Mouse (Mus musculus) forebrain, embryonic 15.5 days (tissue): ENCODE measurements around the gene Glrx5. TPM values are rescaled to one million over a fixed set of nuclear protein-coding genes. Genes with fewer than 3 reads are reported as not detected.
A peak's percentile ranks its signal among the peaks of the same experiment; 100 is the strongest.

Experiments
- ATAC-seq: fragments of 200-750 bp; cut with Nextera tagmentation; replicated peaks from 2 replicates; pipeline ENCODE4 v1.8.0; 2017; ENCODE audit warnings: mild to moderate bottlenecking, moderate TSS enrichment, moderate library complexity
- H3K27ac ChIP-seq: fragments of 300-500 bp; sonication (generic); replicated peaks from 2 replicates; pipeline ENCODE4 v1.5.1; 2015; ENCODE audit warnings: mild to moderate bottlenecking, inconsistent platforms
- H3K27me3 ChIP-seq: fragments of 300-500 bp; sonication (generic); 2 replicates; pipeline ENCODE4 v1.6.1; 2015; ENCODE audit warnings: inconsistent platforms
- H3K36me3 ChIP-seq: fragments of 300-500 bp; sonication (generic); 2 replicates; pipeline ENCODE4 v1.6.1; 2015; ENCODE audit warnings: mild to moderate bottlenecking, inconsistent platforms
- H3K4me1 ChIP-seq: fragments of 300-500 bp; sonication (generic); 2 replicates; pipeline ENCODE4 v1.6.1; 2015; ENCODE audit warnings: inconsistent platforms
- H3K4me2 ChIP-seq: fragments of 300-500 bp; sonication (generic); replicated peaks from 2 replicates; pipeline ENCODE4 v1.6.1; 2015; ENCODE audit warnings: mild to moderate bottlenecking, inconsistent platforms
- H3K4me3 ChIP-seq: fragments of 300-500 bp; sonication (generic); 2 replicates; pipeline ENCODE4 v1.5.1; 2015; ENCODE audit warnings: mild to moderate bottlenecking, inconsistent platforms
- H3K9ac ChIP-seq: fragments of 300-500 bp; sonication (generic); replicated peaks from 2 replicates; pipeline ENCODE4 v1.6.1; 2015; ENCODE audit warnings: mild to moderate bottlenecking, inconsistent platforms
- H3K9me3 ChIP-seq: fragments of 300-500 bp; sonication (generic); 2 replicates; pipeline ENCODE4 v1.6.1; 2016; ENCODE audit warnings: inconsistent platforms
- WGBS: fragments of 180-500 bp; shearing (Covaris S2); methylation state at CpG from one replicate; pipeline ENCODE4 v1.1.7; 2015; ENCODE audit warnings: mixed read lengths; 5-methylcytosine and 5-hydroxymethylcytosine counted together
- polyA plus RNA-seq: library from polyadenylated mRNA; unstranded; fragments of >200 nt; fragmentation: Nextera tagmentation; extraction: Ambion mirVana; gene quantifications from 2 replicates; pipeline ENCODE4 v1.2.1, GENCODE M21; 2015

The Glrx5 gene
- polyA plus RNA-seq, 1 experiment from 2014 or later: 145 TPM

DNA sequence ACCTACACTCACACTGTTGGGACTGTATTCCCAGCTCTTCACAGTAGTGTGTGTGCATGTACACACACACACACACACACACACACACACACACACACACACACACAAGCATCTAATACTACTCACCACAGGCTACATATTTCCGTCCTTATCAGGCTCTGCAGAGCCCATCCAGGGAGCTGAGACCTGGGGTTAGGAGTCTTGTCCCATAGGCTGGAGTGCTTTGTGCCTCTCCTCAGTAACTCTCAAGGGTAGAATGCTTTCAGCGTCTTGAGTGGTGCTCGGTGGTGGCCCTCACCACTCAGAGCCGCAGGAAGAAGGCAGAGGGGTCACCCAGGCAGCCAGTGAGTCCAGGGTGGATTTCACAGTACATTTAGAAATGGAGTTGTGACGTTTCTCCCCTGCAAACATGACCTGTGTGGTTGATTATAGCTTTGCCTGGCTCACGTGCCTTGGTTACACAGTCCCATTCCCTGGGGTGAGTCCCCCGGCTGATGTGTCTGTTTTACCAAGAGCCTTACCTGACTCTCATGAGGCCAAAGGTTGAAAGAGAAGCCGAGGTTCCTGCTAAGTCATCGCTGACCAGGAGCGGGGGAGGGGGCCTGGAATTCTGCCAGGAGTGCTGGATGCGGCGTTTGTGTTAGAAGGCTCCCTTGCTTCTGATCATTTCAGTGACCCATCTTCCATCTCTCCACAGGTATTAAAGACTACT is 7.2 kb downstream of the Glrx5 start:
- Histone ChIP-seq H3K36me3 (peaks cover 14% of the 10 kb centered on the region), H3K4me1 (peaks cover 5% of the 10 kb centered on the region), H3K9me3 (no peaks in the 10 kb centered on the region), H3K27ac (no peak overlapping the region), H3K4me2 (no peak overlapping the region), H3K9ac (no peak overlapping the region), H3K4me3 (no peak overlapping the region), H3K27me3 (no peaks in the 10 kb centered on the region)
- no peak for ATAC-seq
- WGBS: 70% methylated on average over 12 of the region's 12 CpGs

DNA sequence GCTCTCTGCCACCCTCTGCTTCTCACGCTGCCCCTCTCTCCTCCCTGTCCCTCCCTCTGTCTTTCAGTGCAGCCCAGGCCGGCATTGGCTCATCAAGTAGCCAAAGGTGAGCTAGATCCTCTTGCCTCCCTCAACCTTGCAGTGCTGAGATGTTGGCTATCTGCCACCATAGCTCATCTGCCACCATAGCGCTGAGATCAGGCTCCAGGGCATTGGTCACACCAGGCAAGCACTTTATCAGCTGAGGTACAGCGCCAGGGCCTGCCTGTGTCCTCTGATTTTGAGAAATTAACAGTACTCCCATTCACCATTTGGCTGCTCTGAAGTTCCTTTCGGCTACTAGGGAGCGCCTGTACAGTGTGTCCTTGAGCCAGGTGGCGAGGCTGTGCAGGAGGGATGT is 8.5 kb downstream of the Glrx5 start:
- Histone ChIP-seq H3K27me3 (no peaks in the 10 kb centered on the region), H3K36me3 (peaks cover 14% of the 10 kb centered on the region), H3K27ac (no peak overlapping the region), H3K4me2 (no peak overlapping the region), H3K9me3 (no peaks in the 10 kb centered on the region), H3K4me3 (no peak overlapping the region), H3K9ac (no peak overlapping the region), H3K4me1 (no peaks in the 10 kb centered on the region)
- ATAC-seq: no peak
- WGBS: 96% methylated on average over 7 of the region's 7 CpGs

DNA sequence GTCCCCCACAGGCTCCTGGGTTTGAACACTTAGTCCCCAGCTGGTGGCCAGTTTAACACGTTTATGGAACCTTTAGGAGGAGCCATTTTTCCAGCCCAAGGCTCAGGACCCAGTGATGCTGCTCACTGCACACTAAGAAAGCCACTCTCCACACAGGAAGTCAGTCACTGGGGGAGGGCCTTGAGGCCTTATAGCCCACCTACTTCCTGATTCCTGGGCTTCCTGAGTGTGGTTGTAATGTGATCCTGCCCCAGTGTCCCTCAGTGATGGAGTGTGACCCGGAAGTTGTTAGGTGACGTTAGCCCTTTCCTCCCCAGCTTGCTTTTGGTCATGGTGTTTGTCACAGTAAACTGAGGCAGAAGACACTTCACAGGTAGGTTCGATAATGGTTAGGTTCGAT is 10.6 kb downstream of the Glrx5 start:
- no peak overlapping the region for H3K4me3 ChIP-seq
- WGBS: 89% methylated on average over 5 of the region's 5 CpGs
- H3K4me1 ChIP-seq: no peaks in the 10 kb centered on the region
- no peaks in the 10 kb centered on the region for H3K9me3 ChIP-seq
- no peaks in the 10 kb centered on the region for H3K27me3 ChIP-seq
- H3K27ac ChIP-seq: no peak overlapping the region
- no peak overlapping the region for H3K4me2 ChIP-seq
- H3K36me3 ChIP-seq: peaks cover 14% of the 10 kb centered on the region
- no peak for ATAC-seq
- H3K9ac ChIP-seq: no peak overlapping the region

DNA sequence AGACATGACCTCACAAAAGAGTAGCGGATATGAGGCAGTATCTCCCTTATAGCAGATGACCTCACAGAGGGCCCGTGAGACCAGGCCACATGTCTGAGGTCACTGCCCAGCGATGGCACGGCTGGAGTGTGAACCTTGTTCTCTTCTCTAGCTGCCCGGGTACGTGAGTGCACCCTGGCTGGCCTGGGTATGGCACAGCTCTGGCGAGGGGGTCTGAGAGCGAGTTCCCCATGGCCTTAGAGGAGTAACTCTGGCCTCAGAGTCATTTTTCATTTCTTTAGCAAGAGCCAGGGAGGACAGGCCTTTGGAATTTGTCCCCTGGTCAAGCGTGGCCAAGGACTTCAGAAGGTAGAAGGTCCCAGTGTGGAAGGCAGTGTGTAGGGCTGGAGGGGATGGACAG is 12.3 kb downstream of the Glrx5 start:
- Histone ChIP-seq H3K4me3 (no peak overlapping the region), H3K4me1 (no peaks in the 10 kb centered on the region), H3K27me3 (no peaks in the 10 kb centered on the region), H3K9ac (no peak overlapping the region), H3K9me3 (no peaks in the 10 kb centered on the region), H3K4me2 (no peak overlapping the region), H3K36me3 (peaks cover 14% of the 10 kb centered on the region), H3K27ac (no peak overlapping the region)
- WGBS: 90% methylated on average over 9 of the region's 9 CpGs
- no peak for ATAC-seq

DNA sequence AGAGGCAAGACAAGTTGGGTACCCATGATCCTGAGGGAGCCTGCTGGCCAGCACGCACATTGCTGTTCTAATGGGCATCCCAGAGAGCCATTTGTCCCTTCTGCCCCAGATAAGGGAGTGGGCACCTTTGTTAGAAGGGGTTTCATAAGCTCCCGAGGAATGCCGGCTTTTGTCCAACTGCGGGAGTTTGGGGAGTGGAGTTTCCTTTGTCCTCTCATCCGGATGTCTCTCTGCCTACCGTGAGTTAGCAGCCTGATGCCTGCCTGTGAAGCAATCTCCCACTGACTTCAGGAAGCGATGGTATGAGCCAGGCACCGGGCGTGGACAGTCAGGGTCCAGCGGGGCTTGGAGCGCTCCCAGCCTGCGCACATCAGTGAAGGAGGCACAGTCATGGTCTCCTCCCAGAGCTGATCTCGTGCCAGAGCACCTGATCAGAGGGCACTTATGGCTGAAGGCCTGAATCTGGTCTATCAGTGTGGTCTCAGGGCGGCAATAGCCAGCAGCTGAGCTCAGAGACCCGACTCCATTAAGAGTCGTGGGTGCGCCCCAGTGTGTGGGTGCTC is 15.9 kb downstream of the Glrx5 start:
- 38% methylated on average over 17 of the region's 17 CpGs for WGBS
- Histone ChIP-seq H3K36me3 (no peaks in the 10 kb centered on the region), H3K9ac (no peak overlapping the region), H3K4me2 (no peak overlapping the region), H3K4me3 (no peak overlapping the region), H3K27me3 (no peaks in the 10 kb centered on the region), H3K9me3 (no peaks in the 10 kb centered on the region), H3K27ac (no peak overlapping the region), H3K4me1 (no peaks in the 10 kb centered on the region)
- no peak for ATAC-seq

DNA sequence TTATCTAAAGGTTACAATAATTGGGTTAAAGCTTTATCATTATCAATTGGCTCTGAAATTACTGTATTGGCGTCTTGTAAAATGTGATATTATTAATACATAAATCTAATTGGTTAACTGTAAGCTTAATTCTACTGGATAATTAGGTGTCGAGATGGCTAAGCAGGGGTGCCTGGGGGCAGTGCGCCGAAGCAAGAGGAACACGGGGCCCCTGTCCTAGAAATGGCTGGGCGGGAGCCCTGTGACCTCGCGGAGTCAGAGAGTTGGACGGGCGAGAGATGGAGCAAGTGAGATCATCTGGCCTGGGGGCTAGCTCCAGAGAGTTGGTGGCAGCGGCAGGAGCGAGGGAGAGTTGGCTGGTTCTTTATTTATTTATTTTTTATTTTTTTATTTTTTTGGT is 17.3 kb downstream of the Glrx5 start:
- no peaks in the 10 kb centered on the region for H3K9me3 ChIP-seq
- H3K27ac ChIP-seq: no peak overlapping the region
- H3K4me2 ChIP-seq: no peak overlapping the region
- H3K27me3 ChIP-seq: no peaks in the 10 kb centered on the region
- H3K9ac ChIP-seq: no peak overlapping the region
- H3K36me3 ChIP-seq: no peaks in the 10 kb centered on the region
- H3K4me3 ChIP-seq: no peak overlapping the region
- 85% methylated on average over 12 of the region's 12 CpGs for WGBS
- H3K4me1 ChIP-seq: no peaks in the 10 kb centered on the region
- ATAC-seq: no peak

DNA sequence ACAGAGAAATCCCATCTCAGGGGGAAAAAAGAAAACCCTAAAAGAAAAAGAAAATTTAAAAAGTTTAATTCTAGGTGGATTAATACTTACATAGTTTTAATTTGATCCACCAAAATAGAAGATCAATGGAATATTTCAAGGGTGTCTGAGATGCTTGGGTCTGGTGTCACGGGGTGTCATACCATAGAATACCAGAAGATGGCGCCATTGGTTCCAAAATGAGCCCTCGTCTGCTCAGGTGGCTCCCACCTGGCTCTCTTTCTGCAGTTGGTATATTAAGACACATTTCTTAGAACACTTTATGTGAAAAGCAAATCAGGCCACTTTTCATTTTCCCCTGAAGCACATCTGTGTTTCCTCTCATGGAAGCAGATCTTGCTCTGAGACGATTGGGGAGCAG is 18.4 kb downstream of the Glrx5 start:
- H3K27ac ChIP-seq: no peak overlapping the region
- 15% methylated on average over 4 of the region's 4 CpGs for WGBS
- H3K9me3 ChIP-seq: no peaks in the 10 kb centered on the region
- 0 out of 2 replicates have a peak, but pooled peaks have one; percentile 58 for ATAC-seq
- H3K4me1 ChIP-seq: no peaks in the 10 kb centered on the region
- H3K4me2 ChIP-seq: no peak overlapping the region
- no peak overlapping the region for H3K9ac ChIP-seq
- H3K36me3 ChIP-seq: no peaks in the 10 kb centered on the region
- no peak overlapping the region for H3K4me3 ChIP-seq
- no peaks in the 10 kb centered on the region for H3K27me3 ChIP-seq

DNA sequence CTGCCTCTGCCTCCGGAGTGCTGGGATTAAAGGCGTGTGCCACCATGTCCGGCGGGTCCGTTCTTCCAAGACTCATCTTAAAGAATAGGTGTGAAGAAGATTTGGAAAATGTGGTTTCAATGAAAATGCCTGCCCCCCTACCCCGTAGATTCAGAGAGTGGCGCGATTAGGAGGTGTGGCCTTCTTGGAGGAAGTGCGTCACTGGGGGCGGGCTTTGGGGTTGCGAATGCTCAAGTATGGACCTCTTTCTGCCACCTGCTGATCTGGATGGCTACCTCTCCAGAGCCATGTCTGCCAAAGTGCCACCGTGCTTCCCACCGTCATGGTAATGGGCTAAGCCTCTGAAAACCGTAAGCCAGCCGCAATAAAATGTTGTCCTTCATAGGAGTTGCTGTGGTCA is 21.6 kb downstream of the Glrx5 start:
- H3K4me2 ChIP-seq: no peak overlapping the region
- no peaks in the 10 kb centered on the region for H3K27me3 ChIP-seq
- H3K36me3 ChIP-seq: no peaks in the 10 kb centered on the region
- H3K9me3 ChIP-seq: no peaks in the 10 kb centered on the region
- 95% methylated on average over 15 of the region's 15 CpGs for WGBS
- ATAC-seq: no peak
- H3K27ac ChIP-seq: no peak overlapping the region
- no peaks in the 10 kb centered on the region for H3K4me1 ChIP-seq
- no peak overlapping the region for H3K4me3 ChIP-seq
- no peak overlapping the region for H3K9ac ChIP-seq

DNA sequence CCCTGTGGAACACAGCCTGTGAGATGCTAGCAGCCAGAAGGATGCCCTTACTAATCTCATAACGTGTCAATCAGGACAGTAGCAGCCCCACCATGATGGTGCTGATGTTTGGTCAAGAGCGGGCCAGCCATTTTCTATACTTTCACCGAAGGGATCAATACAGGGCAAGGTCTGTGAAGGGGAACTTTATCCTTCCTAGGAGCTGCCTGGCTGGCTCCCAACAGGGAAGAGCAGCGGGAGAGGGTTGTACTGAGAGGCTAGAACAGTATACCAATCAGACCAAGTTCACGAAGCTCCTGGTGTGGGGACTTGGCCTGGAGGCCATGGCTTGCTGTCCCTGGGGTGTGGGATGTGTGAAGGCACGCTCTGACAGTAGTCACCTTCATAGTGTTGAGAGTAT is 22.8 kb downstream of the Glrx5 start:
- no peak overlapping the region for H3K4me3 ChIP-seq
- no peak for ATAC-seq
- no peak overlapping the region for H3K4me2 ChIP-seq
- H3K9me3 ChIP-seq: no peaks in the 10 kb centered on the region
- H3K9ac ChIP-seq: no peak overlapping the region
- no peaks in the 10 kb centered on the region for H3K36me3 ChIP-seq
- H3K27me3 ChIP-seq: no peaks in the 10 kb centered on the region
- H3K4me1 ChIP-seq: no peaks in the 10 kb centered on the region
- 82% methylated on average over 6 of the region's 6 CpGs for WGBS
- no peak overlapping the region for H3K27ac ChIP-seq

DNA sequence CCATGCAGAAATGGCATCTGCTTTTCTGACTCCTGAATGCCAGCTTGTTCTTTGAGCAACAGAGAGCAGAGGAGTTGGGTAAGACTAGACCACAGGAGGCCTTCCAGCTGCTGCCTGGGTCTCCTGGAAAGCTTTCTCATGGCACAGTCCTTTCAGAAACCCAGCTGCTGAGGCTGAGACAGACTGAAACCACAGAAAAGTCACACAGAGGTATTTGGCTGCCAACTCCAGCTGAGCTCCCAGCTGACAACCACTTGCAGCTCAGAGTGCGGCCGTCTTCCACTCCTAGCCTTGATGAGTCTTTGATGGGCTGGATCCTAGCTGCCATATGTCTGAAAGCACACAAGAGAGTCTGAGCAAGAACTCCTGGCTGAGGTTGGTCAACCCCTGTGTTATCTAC is 27.5 kb downstream of the Glrx5 start:
- Histone ChIP-seq H3K4me2 (no peak overlapping the region), H3K9me3 (no peaks in the 10 kb centered on the region), H3K4me1 (no peaks in the 10 kb centered on the region), H3K36me3 (no peaks in the 10 kb centered on the region), H3K27ac (no peak overlapping the region), H3K4me3 (no peak overlapping the region), H3K9ac (no peak overlapping the region), H3K27me3 (no peaks in the 10 kb centered on the region)
- 87% methylated on average over 2 of the region's 2 CpGs for WGBS
- ATAC-seq: no peak

DNA sequence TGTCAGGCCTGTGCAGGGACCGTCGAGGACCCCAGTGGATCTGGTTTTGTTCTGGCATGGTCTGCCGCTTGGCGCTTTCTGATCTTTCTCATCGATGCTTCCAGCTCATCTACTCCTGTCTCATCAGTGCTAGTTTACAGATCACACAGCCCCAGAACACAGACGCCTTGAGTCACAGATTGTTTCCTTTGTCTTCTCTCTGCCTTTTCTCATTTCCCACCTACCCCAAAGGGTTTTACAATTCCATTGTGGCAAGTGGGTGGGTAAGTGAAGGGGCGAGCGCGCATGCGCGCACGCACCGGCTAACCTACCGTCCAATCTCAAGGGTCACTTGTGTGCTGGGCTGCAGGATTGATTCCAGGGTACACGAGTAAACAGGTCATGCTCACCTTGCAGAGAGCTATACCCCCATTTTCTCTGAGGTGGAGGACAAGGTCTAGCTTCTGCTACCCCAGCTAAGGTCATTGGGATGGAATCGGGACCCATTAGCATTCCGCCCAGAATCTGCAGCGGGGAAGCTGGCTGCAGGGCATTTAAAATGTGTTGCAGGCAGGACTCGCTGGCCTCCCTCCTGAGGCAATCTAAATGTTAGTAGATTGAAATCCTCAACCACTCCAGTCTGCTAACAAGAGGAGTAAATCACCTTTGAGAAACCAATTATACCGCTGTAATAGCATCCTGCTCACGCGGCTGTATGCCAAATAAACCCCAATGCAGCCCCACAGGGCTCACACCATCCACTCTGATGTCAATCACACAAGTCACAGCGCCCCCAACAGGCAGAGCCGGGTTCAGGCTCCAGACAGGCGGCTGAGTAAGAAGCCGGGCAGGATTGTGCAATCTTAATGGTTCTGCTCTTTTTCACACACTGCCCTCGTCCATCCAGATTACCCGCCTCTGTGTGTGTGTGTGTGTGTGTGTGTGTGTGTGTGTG is 31.0 kb downstream of the Glrx5 start:
- 47% methylated on average over 28 of the region's 28 CpGs for WGBS
- Histone ChIP-seq H3K36me3 (no peaks in the 10 kb centered on the region), H3K27me3 (no peaks in the 10 kb centered on the region), H3K9ac (no peak overlapping the region), H3K9me3 (no peaks in the 10 kb centered on the region), H3K4me1 (no peaks in the 10 kb centered on the region), H3K27ac (no peak overlapping the region), H3K4me2 (no peak overlapping the region), H3K4me3 (no peak overlapping the region)
- no peak for ATAC-seq

DNA sequence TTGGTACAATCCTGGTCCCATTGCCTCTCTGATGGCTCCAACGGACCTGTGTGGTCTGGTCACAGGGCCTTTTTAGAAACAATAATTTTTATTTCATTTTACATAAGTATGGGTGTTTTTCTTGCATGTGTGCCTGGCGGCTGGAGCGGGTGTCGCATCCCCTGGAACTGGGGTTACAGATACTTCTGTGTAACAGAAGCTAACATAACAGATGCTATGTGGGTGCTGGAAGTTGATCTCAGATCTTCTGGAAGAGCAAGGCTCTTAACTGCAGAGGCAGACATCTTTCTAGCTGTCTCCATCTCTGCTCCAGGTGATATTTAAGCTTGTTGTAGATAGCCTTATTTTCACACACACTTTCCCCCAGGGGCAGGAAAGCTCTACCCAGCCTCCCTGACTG is 31.7 kb downstream of the Glrx5 start:
- Histone ChIP-seq H3K4me3 (no peak overlapping the region), H3K27me3 (no peaks in the 10 kb centered on the region), H3K36me3 (no peaks in the 10 kb centered on the region), H3K4me1 (no peaks in the 10 kb centered on the region), H3K9ac (no peak overlapping the region), H3K4me2 (no peak overlapping the region), H3K27ac (no peak overlapping the region), H3K9me3 (no peaks in the 10 kb centered on the region)
- WGBS: 81% methylated on average over 4 of the region's 4 CpGs
- ATAC-seq: no peak
